Mouse (Mus musculus): Measurements from ENCODE around the gene Slc5a7. TPM values are rescaled to one million over a fixed set of nuclear protein-coding genes. Genes with fewer than 3 reads are reported as not detected.

Slc5a7 gene
- not detected for polyA plus RNA-seq (2014; fragmentation: Illumina TruSeq; extraction: RNeasy Lipid Tissue Mini Kit (QIAGEN cat#74804); ENCODE audit: low read depth, low replicate concordance)

GRCm38 (mm10) chr17:54298934-54299333 lies at the start of gene Slc5a7:
Gene Slc5a7 (minus strand): TSS chr17:54299034.

Measured in liver, adult 10 weeks (tissue).